Mouse (Mus musculus) ES-E14 (cell line): ENCODE results near the gene Fbxl16. TPM values are rescaled to one million over a fixed set of nuclear protein-coding genes. Genes with fewer than 3 reads are reported as not detected.

Source experiments
- DNase-seq: peaks from one replicate; pipeline ENCODE4 v3.0.0-alpha.2; 2013; ENCODE audit warnings: low read depth, low spot score
- H3K27ac ChIP-seq: 2 replicates; pipeline ENCODE4 v1.5.1; 2012; ENCODE audit warnings: low read depth, mild to moderate bottlenecking, low read length, moderate library complexity, mixed read lengths; ENCODE audit not compliant: poor library complexity, insufficient read depth, severe bottlenecking
- H3K36me3 ChIP-seq: 2 replicates; pipeline ENCODE4 v1.6.1; 2012; ENCODE audit warnings: mild to moderate bottlenecking, low read length, moderate library complexity, mixed read lengths; ENCODE audit not compliant: control insufficient read depth, poor library complexity, insufficient read depth, severe bottlenecking
- H3K4me1 ChIP-seq, 2 experiments: fragments of 150-350 bp in 1 of 2; sonication (generic) in 1 of 2; 2 replicates each; pipeline ENCODE4 v1.6.1; 2012; ENCODE audit warnings: low read length in 2 of 2, mild to moderate bottlenecking in 1 of 2, mixed read lengths in 1 of 2; ENCODE audit not compliant: control insufficient read depth in 2 of 2, insufficient read depth in 2 of 2, poor library complexity in 1 of 2
- H3K4me3 ChIP-seq, 2 experiments: fragments of 150-350 bp in 1 of 2; sonication (generic) in 1 of 2; 2 replicates each; pipeline ENCODE4 v1.5.1; 2012; ENCODE audit warnings: low read length in 2 of 2, low read depth in 1 of 2, mild to moderate bottlenecking in 1 of 2, mixed read lengths in 1 of 2; ENCODE audit not compliant: insufficient read depth in 1 of 2, poor library complexity in 1 of 2, severe bottlenecking in 1 of 2
- H3K9ac ChIP-seq: 2 replicates; pipeline ENCODE4 v1.6.1; 2012; ENCODE audit warnings: low read depth, mild to moderate bottlenecking, low read length, mixed read lengths; ENCODE audit not compliant: poor library complexity, insufficient read depth, severe bottlenecking
- H3K9me3 ChIP-seq: fragments of 150-350 bp; sonication (generic); 2 replicates; pipeline ENCODE4 v1.6.1; 2012; ENCODE audit warnings: low read depth, mild to moderate bottlenecking, low read length; ENCODE audit not compliant: control insufficient read depth, insufficient read depth
- CHD2 ChIP-seq: IDR thresholded peaks from 2 replicates; pipeline ENCODE4 v1.6.1; 2014; ENCODE audit warnings: mild to moderate bottlenecking, low read depth, low read length, inconsistent platforms
- HCFC1 ChIP-seq: IDR thresholded peaks from 2 replicates; pipeline ENCODE4 v1.6.1; 2012; ENCODE audit warnings: low read length, inconsistent platforms, borderline replicate concordance; ENCODE audit not compliant: insufficient read depth
- MAFK ChIP-seq: IDR thresholded peaks from 2 replicates; pipeline ENCODE4 v1.6.1; 2014; ENCODE audit warnings: mild to moderate bottlenecking, low read depth, low read length, inconsistent platforms; ENCODE audit not compliant: insufficient read depth
- ZC3H11A ChIP-seq: IDR thresholded peaks from 2 replicates; pipeline ENCODE4 v1.6.1; 2012; ENCODE audit warnings: low read depth, mild to moderate bottlenecking, inconsistent platforms, low read length, borderline replicate concordance
- ZNF384 ChIP-seq: IDR thresholded peaks from 2 replicates; pipeline ENCODE4 v1.6.1; 2012; ENCODE audit warnings: low read depth, low read length, inconsistent platforms
- in situ Hi-C, 2 experiments: fragments of 600-800 bp; cut with MboI; formaldehyde crosslinking; loops; one replicate each; pipeline ENCODE4 v1.15.1; 2025; ENCODE audit warnings: low sequenced_read_pairs in 2 of 2, inconsistent platforms in 1 of 2; ENCODE audit not compliant: unreplicated experiment in 2 of 2
- total RNA-seq: library from RNA; depleted of rRNA; stranded (reverse); fragments of 300-350 nt; gene quantifications from 2 replicates; pipeline ENCODE4 v1.2.3, GENCODE M21; 2012

Gene Fbxl16
- total RNA-seq, 1 experiment = 1.7 TPM

GRCm38 (mm10) chr17:25783086-25783485 is 25.8 kb upstream of the Fbxl16 start:
- H3K4me3 ChIP-seq = no peak overlapping the region

GRCm38 (mm10) chr17:25783861-25784574 is 24.9 kb upstream of the Fbxl16 start:
- in situ Hi-C loops = no loop called here
- H3K27ac ChIP-seq = no peak overlapping the region
- no peak overlapping the region for H3K9ac ChIP-seq
- TF ChIP-seq ZC3H11A (no peak), HCFC1 (no peak), ZNF384 (no peak), MAFK (no peak), CHD2 (no peak)
- peaks cover 36% of the 10 kb centered on the region for H3K36me3 ChIP-seq
- H3K9me3 ChIP-seq = no peaks in the 10 kb centered on the region
- no peak for DNase-seq
- no peak overlapping the region for H3K4me3 ChIP-seq
- H3K4me1 ChIP-seq = peaks cover 3 to 5% of the 10 kb centered on the region in 2 experiments; a peak in 1 of 4 replicates

More at GRCm38 (mm10) chr17:25783086-25783485, 25.8 kb upstream of the Fbxl16 start:
- H3K36me3 ChIP-seq = peaks cover 38% of the 10 kb centered on the region
- no peaks in the 10 kb centered on the region for H3K9me3 ChIP-seq
- in situ Hi-C loops = no loop called here
- TF ChIP-seq ZC3H11A = no peak
- TF ChIP-seq MAFK = no peak
- no peak for TF ChIP-seq CHD2
- no peak for TF ChIP-seq HCFC1
- TF ChIP-seq ZNF384 = no peak
- no peak for DNase-seq
- H3K4me1 ChIP-seq = peaks cover 3 to 5% of the 10 kb centered on the region in 2 experiments; a peak in 1 of 4 replicates
- H3K9ac ChIP-seq = no peak overlapping the region
- H3K27ac ChIP-seq = no peak overlapping the region

GRCm38 (mm10) chr17:25785281-25785745 is 23.6 kb upstream of the Fbxl16 start, which contains the start of gene Haghl:
Haghl (minus strand) TSS chr17:25785673.
- peak; percentile 96 for DNase-seq
- in situ Hi-C loops = no loop called here
- peaks cover 26% of the 10 kb centered on the region for H3K36me3 ChIP-seq
- H3K27ac ChIP-seq = peak within 1 kb of the TSS; percentile 61
- H3K9ac ChIP-seq = peak within 1 kb of the TSS; percentile 81
- H3K4me1 ChIP-seq = peaks cover 3 to 5% of the 10 kb centered on the region in 2 experiments; a peak in 1 of 4 replicates
- H3K4me3 ChIP-seq = peak within 1 kb of the TSS; percentile 73 to 89
- H3K9me3 ChIP-seq = no peaks in the 10 kb centered on the region
- TF ChIP-seq MAFK (no peak), HCFC1 (no peak; the same call in 1 of the 2 replicates), ZC3H11A (no peak), ZNF384 (no peak), CHD2 (no peak)

- Histone ChIP-seq H3K36me3 (peaks cover 22% of the 10 kb centered on the region), H3K4me1 (peaks cover 3 to 6% of the 10 kb centered on the region in 2 experiments; a peak in 1 of 4 replicates), H3K9ac (peak within 1 kb of the TSS; percentile 81), H3K9me3 (no peaks in the 10 kb centered on the region), H3K4me3 (peak within 1 kb of the TSS; percentile 73 to 89), H3K27ac (no peak within 1 kb of the TSS)
- in situ Hi-C loops = no loop called here
- TF ChIP-seq MAFK = no peak
- TF ChIP-seq ZNF384 = no peak
- TF ChIP-seq CHD2 = no peak
- no peak for TF ChIP-seq ZC3H11A
- no peak for TF ChIP-seq HCFC1
- DNase-seq = no peak
These were observed 22.6 kb upstream of the Fbxl16 start, which contains the start of gene Ccdc78 for GRCm38 (mm10) chr17:25786280-25786679. Ccdc78 (plus strand) TSS chr17:25786580.
